Mouse (Mus musculus): Measurements from ENCODE around the gene Irf5.

The Irf5 gene

DNA sequence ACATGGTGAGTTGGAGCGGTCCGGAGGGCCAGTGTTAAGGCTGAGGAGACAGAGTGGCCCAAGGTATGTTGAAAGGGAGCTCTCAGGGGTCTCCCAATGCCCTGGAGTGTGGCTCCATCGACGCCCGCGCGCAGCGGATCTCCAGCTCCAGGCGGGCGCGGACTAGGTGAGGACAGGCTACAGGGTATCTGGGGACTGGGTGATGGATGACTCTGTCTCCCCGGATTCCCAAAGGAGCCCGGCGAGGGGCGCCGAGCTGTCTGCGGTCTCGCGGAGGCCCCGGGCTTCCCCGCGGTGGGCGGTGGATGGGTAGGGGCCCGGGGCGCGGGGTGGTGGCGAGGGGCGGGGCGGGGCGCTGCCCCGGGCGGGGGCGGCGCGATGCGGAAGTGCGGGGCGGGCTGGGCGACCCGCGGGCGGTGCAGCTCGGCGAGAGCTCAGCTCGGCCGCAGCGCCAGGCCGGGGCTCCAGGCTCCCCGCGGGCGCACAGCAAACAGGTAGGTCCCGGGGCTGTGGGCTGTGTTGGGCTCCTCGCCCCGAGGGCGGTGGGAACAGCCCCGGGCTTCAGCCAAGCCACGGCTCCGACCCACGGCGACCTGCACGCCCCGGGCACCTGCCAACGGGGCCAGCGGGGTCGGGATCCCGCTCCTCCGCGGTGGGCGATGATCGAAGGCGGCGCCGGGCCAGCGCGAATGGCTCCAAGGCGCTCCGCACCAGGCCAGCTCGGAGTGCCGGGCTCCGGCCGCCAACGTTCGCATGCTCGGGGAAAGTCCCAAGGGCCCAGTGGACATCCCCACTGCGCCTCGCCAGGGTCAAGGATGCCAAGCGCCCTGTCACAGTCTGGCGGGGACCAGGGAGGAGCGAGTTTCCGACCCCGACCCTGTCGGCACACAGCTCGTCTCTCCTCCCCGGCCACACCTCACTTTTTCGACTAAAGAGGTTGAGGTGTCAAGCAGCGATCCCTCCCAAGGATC lies at the start of gene Irf5:
Gene Irf5, plus strand, starts transcription at position 345 of the 971 bp plus-strand sequence.
- no peak for DNase-seq (ENCODE audit: low spot score)

DNA sequence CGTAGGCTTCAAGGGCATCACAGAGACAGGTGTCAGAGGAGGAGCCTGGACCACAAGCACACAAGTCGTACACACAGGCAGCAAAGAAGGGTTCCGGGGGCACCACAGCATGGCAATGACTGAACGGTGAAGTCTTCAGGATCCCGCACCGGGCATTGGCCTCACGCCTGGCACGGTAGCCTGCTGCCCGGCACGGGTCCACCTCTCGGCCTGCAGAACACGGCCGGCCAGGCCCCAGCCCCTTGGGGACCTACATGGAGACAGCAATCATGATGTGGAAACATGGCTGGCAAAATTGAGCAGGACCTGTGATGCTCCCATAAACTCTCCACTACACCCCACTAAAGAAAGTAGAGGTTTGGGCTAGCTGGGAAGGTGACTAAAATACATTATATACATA lies 43.7 kb upstream of the Irf5 start:
- no peak for DNase-seq (ENCODE audit: low spot score)

DNA sequence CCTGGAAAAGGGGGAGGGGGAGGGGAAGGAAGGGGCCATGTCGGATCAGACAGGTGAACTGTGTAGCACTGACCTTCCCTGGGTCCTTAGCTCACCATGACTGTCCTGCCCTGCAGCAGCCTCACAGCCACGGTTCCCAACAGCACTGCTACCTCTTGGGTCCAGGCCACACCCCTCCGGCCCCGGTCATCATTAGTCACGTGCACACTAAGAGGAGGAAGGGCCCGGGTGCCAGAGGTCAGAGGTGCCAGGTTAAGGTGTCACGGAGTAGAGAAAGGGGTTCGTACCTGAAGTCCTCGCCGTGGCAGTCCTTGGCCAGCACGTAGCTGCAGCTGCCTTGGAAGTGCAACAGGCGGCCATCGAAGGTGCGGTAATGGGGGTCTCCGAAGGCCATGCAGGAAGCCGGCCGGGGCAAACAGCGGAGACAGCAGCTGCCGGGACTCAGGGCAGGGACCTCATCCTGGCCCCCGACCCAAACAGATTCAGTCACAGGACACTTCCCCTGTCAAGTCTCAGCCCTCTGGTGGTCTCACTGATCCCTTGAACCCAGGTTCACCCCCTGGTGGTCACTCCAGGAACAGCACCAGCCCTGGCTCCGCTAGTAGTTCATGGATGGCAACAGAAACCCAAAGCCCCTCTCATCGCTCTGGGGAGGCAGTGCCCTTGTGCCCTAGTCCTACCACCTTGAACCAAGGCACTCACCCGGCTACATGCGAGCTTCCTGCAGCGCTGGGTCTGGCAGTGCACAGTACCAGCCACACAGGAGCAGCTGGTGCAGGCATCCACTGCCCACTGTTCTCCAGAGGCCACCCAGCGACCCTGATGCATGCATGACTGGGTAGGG lies 41.5 kb upstream of the Irf5 start:
- DNase-seq (ENCODE audit: low spot score) = peak; percentile 91

GRCm38 (mm10) chr6:29485951-29486350 lies 40.5 kb upstream of the Irf5 start:
- no peak for DNase-seq (ENCODE audit: low spot score)

GRCm38 (mm10) chr6:29494101-29494500 lies 32.3 kb upstream of the Irf5 start:
- peak; percentile 85 for DNase-seq (ENCODE audit: low spot score)

DNA sequence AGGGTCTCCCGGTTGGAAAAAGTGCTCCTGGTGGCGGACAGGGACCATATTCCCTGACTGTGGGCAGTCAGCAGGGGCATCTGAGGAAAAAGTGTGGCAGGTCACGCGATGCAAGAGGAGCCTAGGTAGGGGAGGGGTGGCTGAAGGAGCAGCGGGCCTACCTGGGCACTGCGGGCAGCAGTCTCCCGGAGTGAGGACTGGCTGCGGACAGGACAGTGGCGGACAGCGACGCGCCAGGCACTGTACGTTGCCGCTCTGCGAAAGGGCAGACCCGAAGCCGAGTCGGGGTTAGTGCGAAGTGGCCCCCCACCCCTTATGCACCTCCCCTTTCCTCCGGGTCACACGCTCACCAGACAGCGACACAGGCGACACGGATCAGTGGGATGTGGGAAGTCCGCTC lies 30.2 kb upstream of the Irf5 start:
- DNase-seq (ENCODE audit: low spot score) = no peak

DNA sequence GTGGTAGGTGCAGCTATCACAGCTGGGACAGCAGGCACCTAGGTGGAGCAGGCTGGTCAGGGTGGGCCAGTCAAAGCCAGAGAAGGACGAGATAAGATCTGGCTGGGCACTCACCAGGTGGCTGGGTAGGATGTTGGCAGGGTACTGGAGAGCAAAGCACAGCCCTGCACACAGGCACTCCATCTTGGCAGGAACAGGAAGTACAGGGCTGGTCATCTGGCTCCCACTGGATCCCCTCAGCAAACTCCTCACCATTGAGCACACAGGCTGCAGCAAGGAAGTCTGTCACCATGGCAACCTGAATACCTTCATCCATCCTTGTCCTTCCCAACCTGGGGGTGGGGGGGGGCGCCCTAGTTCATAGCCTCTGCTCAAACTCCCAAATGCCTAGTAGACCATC lies 28.6 kb upstream of the Irf5 start:
- DNase-seq (ENCODE audit: low spot score) = no peak

DNA sequence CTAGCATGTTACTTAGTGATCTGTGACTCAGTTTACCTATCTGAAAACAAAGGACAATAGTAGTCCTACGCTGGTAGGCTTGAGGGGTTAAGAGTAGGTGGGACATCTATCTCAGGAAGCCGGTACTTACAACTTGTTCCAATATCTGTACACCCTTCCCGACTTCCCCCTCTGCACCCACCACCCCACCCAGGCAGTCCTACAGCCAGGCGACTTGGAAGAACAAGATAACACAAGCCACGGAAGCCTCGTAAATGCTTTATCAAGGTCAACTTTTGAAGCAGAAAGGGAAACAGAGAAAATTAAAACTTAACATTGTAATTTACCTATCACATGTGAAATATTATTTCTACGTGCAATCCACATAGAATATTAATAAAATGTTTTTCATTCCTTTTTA lies 26.2 kb upstream of the Irf5 start:
- DNase-seq (ENCODE audit: low spot score) = no peak

- DNase-seq (ENCODE audit: low spot score) = no peak
Observed at GRCm38 (mm10) chr6:29500810-29501209, 25.6 kb upstream of the Irf5 start.

DNA sequence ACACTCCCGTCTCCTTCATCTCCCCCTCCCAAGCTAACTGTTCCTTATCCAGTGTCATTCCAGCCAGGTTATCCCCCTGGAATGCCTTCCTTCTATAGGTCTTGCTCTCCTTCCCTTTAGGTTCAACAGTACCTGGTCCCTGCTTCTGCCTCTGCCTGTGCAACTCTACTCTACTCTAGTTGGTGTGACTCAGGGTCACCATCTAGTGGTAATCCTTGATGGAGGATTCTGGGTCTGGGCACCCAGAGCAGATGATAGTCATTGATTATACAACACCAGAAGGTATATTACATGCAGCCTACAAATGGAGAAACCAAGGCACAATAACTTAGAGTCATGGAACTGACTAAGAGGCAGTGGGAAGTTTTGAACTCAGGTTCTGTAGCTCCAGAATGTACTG lies 24.8 kb upstream of the Irf5 start:
- DNase-seq (ENCODE audit: low spot score) = no peak

DNA sequence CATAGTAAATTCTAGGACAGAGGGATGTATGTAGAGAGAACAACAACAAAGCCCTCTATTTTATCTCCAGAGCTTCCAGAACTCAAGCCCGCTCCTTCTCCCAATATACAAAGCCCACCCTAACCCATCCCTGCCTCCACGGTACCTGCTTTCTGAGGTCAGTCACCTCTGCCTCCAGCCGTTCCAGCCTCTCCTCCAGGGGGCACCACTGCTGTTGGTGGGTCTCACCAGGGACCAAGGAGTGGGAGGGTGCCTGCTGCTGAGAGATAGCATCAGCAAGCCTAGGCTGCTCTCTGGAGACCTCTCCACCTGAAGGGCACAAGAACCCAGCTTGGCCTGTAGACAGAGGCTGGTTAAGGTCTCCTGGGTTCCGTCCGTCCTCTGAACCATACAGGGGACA lies 20.9 kb upstream of the Irf5 start:
- DNase-seq (ENCODE audit: low spot score) = no peak

DNA sequence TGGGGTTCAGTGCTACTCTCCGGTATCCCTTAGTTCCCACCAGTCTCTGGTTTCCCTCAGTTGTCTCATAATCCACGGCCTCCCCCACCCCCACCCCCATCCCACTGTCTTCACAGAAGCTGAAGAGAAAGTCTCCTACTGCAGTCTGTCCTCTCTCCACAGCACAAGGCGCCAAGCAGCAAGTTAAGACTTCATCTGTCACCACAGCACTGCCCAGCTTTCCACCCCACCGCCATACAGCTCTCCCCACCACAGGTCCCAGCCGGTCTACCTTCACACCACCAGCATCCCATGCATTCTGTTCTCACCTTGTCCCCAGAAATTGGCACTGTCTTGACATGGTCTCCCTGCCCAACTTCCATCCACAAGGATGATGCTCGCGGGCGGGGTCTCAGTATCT lies 19.6 kb upstream of the Irf5 start:
- no peak for DNase-seq (ENCODE audit: low spot score)

DNA sequence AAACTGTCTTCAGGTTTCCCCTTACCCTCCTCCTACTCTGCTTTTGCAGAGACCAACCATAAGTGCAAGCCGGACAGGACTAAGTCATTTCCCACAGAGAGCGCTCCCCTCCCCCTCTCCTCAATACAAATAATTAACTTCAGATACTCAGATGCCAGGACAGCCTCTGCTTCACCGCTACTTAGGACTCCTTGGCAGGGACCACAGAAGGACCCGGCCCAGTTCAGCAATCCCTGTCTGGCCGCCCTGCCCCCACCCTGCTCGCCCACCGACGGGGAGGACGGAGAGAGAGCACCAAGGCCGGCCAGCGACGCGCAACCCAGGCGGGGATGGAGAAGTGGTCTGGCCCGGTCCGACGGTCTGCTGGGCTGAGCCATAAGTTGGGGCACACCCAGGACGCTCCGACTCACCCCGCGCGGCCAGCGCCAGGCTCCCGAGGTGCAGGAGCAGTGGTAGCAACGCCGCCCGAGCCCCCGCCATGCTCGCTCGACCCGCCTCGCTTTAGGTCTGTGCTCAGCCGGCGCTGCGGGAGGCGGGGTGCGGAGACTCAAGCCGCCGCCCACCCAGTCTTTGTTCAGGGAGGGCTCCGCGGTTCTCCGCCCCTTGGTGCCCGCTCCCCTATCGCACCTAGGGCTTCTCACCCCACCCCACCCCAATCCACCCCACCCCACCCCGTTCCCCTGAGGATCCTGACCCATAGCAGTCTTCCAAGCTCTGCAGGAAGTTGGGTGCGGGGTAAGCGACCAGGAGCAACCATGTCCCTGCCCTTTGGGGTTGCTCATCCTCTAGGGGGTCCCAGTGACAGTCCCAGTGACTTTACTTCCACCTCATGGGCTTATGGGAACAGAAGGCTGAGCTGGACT lies 18.7 kb upstream of the Irf5 start, which contains the start of gene Kcp:
Gene Kcp, minus strand, starts transcription at position 506 of the 863 bp plus-strand sequence.
- DNase-seq (ENCODE audit: low spot score) = peak; percentile 73

DNA sequence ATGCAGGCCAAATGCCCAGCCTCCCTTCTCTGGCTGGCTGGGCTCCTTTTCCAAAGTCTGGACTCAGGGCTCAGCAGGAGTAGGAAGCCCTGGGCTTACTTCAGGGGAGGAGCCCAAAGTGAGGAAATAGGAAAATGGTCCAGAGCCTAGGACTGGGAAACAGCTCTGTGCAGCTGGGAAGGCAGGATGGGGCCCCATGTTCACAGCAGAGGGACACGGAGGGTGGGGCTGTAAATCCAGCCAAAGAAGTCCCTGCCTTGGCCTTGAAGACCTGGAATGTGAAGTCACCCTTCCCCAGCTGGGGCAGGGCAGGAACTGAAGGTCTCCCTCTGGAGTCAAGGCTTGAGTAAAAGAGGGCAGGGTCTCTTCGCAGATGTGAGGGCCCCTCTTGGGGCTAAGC lies 17.3 kb upstream of the Irf5 start:
- DNase-seq (ENCODE audit: low spot score) = no peak

GRCm38 (mm10) chr6:29513284-29513683 lies 13.1 kb upstream of the Irf5 start:
- DNase-seq (ENCODE audit: low spot score) = no peak

DNA sequence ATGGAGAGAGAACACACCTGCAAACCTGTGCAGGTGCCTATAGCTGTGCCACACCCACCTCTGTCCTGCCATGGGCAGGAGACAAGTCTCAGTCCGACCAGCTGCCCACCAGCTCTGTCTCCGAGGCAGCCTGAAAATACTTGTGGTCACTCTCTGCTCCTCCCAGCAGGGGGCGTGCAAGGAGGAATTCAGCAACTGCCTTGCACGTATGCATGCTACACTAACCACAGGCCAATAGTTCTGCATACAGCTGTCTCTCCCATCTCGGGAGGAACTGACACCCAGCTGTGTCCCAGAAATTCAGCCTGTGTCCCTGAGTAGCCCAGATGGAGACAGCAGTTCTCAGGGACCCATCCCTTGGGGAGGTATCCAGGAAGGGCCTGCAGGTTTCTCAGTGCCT lies 9.3 kb upstream of the Irf5 start:
- DNase-seq (ENCODE audit: low spot score) = peak; percentile 87

- no peak for DNase-seq (ENCODE audit: low spot score)
Observed at GRCm38 (mm10) chr6:29522626-29523300, 3.7 kb upstream of the Irf5 start.

DNA sequence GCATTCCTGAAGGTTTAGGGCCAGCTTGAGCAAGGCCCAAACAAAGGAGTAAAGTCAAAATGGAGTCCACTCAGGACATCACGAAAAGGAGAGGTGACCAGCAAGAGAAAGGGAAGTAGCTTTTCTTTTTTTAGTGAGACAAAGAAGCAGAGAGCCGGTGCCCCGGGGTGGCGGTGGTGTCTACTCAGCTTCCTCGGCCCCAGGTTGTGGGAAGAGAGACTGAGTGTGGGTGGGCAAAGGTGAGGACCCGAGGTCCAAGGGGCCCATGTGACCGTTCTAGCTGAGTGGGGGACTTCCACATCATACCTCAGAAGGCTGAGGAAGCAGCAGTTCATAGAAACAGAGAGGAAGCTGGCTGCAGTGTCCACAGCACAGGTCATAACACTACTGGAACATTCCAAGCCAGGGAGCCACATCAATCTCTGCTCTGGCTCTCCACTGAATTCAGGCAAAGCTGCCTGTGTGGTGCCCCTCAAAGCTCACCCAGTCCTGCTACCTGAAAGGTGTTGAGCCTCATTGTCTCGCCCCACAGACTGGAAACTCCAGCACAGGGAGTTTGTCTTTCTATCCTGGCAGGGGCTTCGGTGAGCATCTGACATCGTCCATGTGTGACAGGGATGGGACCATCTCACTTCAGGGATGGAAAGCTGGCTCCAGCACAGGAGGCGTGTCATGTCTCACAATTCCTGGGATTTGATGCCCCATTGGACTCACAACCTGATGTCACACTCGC lies 3.0 kb upstream of the Irf5 start:
- DNase-seq (ENCODE audit: low spot score) = no peak

GRCm38 (mm10) chr6:29524034-29524489 lies 2.4 kb upstream of the Irf5 start:
- DNase-seq (ENCODE audit: low spot score) = no peak

GRCm38 (mm10) chr6:29525256-29525655 lies 1.2 kb upstream of the Irf5 start:
- DNase-seq (ENCODE audit: low spot score) = no peak

Data from testis, postnatal 10 days (tissue).